Mouse (Mus musculus) frontal cortex, postnatal 25 days (tissue): ENCODE data around the gene Calhm3.

Experiments
- DNase-seq, 2 experiments: peaks; one replicate each; pipeline ENCODE4 v3.0.0; 2022; ENCODE audit warnings: low spot score in 2 of 2

Gene Calhm3

DNA sequence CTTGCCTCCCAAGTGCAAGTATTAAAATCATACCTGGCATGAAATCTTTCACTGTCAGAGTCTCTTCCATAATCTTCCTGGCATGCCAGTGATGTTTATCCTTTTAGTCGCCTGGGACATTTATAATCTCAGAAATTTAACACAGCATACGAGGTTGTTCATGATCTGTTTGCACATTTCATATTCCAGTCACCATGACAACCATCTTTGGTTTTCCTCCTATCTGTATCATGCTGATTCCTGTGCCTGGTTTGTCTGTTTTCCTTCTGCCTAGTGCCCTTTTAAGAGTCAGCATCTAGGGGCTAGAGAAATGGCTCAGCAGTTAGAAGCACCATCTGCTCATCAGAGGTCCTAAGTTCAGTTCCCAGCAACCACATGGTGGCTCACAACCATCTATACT lies 38.9 kb downstream of the Calhm3 start:
- DNase-seq: no peak

DNA sequence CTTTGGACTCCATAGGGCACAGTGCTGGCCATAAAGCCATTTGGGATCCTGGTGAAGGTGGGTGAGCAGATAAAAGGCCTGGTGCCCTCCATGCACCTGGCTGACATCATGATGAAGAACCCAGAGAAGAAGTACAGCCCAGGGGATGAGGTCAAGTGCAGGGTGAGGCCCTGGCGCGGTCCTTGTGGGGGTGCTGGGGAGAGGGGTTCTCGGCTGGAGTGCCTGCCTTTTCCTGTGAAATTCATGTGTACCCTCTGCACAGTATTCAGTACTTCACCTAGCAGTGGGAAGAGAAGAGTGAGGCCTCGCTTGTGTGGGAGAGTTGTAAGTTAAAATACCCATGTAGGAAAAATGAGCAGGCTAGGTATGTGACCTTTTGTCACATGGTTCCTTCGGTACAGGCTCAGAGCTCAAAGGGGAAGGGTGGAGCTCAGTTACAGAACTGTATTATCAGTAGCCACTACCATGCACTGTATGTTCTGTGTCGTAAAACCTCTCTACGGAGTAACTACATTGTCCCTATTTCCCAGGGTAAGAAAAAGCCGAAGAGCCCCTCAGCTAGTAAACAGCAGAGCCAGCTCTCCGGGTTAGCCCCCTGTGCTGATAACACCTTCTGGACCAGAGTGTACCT lies 52.8 kb downstream of the Calhm3 start:
- DNase-seq: no peak
